Mouse (Mus musculus) testis, adult 2 months (tissue): ENCODE measurements around the gene Gm42372.

Experiments
- CTCF ChIP-seq: fragments of 200-500 bp; IDR thresholded peaks from 2 replicates; pipeline ENCODE4 v1.5.1; 2012; ENCODE audit warnings: low read depth, mild to moderate bottlenecking, inconsistent platforms, low read length, moderate library complexity; ENCODE audit not compliant: control insufficient read depth, insufficient read depth, insufficient replicate concordance
- POLR2A ChIP-seq: fragments of 200-500 bp; IDR thresholded peaks from 2 replicates; pipeline ENCODE4 v1.6.1; 2012; ENCODE audit warnings: low read depth, mild to moderate bottlenecking, inconsistent platforms, low read length, moderate library complexity; ENCODE audit not compliant: control insufficient read depth

GRCm38 (mm10) chr7:16948923-16949458, 33.9 kb upstream of the Gm42372 start:
- peak; percentile 27; the same call in 1 of the 2 replicates for TF ChIP-seq POLR2A
- no peak for TF ChIP-seq CTCF
